Comparison of ENCODE assay signal across 16 mouse cellular contexts in genomic region chr13:43939375-43939774, GRCm38 (mm10).
DNase-seq lines count a peak whose midpoint lies in the region; ATAC-seq and TF ChIP-seq lines count a peak whose summit lies in the region.
"Had no signal": no experiment of that assay in that cellular context is flagged by ENCODE, and none has a peak within 500 bp of the region (broad histone marks: within the 10 kb centered on the region; RNA-seq: fewer than 3 reads in every experiment).

No protein-coding gene starts in this region.

- H3K27me3 ChIP-seq in forebrain, embryonic 15.5 days = no peaks in the 10 kb centered on the region
- peaks cover 14% of the 10 kb centered on the region for H3K27me3 ChIP-seq in forebrain, embryonic 10.5 days (ENCODE audit: poor library complexity, severe bottlenecking)
- no peaks in the 10 kb centered on the region for H3K27me3 ChIP-seq in midbrain, embryonic 15.5 days (replicated peaks)

- no peak overlapping the region for H3K4me3 ChIP-seq in forebrain, embryonic 15.5 days
- H3K4me3 ChIP-seq in forebrain, embryonic 10.5 days = no peak overlapping the region
- H3K4me3 ChIP-seq in midbrain, embryonic 15.5 days = no peak overlapping the region
- H3K4me3 ChIP-seq: left cerebral cortex, adult 2 months; limb, embryonic 15.5 days had no signal

- TF ChIP-seq CTCF in brain, embryonic 14.5 days (IDR thresholded peaks at IDR 0.05; ENCODE audit: borderline replicate concordance, extremely low read depth, insufficient read depth, insufficient read length) = no peak

- no peak overlapping the region for H3K9ac ChIP-seq in forebrain, embryonic 15.5 days (replicated peaks)
- no peak overlapping the region for H3K9ac ChIP-seq in midbrain, embryonic 15.5 days
- H3K9ac ChIP-seq: limb, embryonic 15.5 days had no signal

- peaks cover 23% of the 10 kb centered on the region for H3K4me1 ChIP-seq in forebrain, embryonic 15.5 days
- H3K4me1 ChIP-seq in forebrain, embryonic 10.5 days = peaks cover 52% of the 10 kb centered on the region
- H3K4me1 ChIP-seq in midbrain, embryonic 15.5 days = peaks cover 17% of the 10 kb centered on the region

- DNase-seq in forebrain, embryonic 10.5 days (ENCODE audit: extremely low spot score, low spot score) = no peak
- DNase-seq in left cerebral cortex, adult 11 months (ENCODE audit: low spot score) = peak; percentile 2
- DNase-seq in left cerebral cortex, postnatal 4 days = no peak
- DNase-seq in brain, embryonic 14.5 days (ENCODE audit: low read depth) = peak; percentile 67
- no peak for DNase-seq in spleen, adult 12 weeks (ENCODE audit: low spot score)
- DNase-seq: adrenal gland, postnatal 25 days; cerebellum, adult 9-10 months; gastrocnemius, postnatal 14 days; kidney, adult 8-10 months; kidney, postnatal 4 days; lung, postnatal 10 days had no signal

- H3K36me3 ChIP-seq in forebrain, embryonic 15.5 days = no peaks in the 10 kb centered on the region
- H3K36me3 ChIP-seq in forebrain, embryonic 10.5 days (replicated peaks) = no peaks in the 10 kb centered on the region
- no peaks in the 10 kb centered on the region for H3K36me3 ChIP-seq in midbrain, embryonic 15.5 days (replicated peaks)
- H3K36me3 ChIP-seq: limb, embryonic 15.5 days had no signal

- intact Hi-C loops in left cerebral cortex, postnatal 4 days (cut with DNase I) = no loop called here

- 20% methylated on average over 4 of the region's 4 CpGs for WGBS in forebrain, embryonic 15.5 days
- WGBS in forebrain, embryonic 10.5 days = 57% methylated on average over 4 of the region's 4 CpGs
- 12% methylated on average over 4 of the region's 4 CpGs for WGBS in midbrain, embryonic 15.5 days

- TF ChIP-seq POLR2A in brain, embryonic 14.5 days (IDR thresholded peaks at IDR 0.05; ENCODE audit: borderline replicate concordance, extremely low read depth, insufficient read depth, insufficient read length, poor library complexity, severe bottlenecking) = no peak

- 0 out of 2 replicates have a peak, but pooled peaks have one; percentile 58 for ATAC-seq in forebrain, embryonic 15.5 days (replicated peaks)
- ATAC-seq in midbrain, embryonic 15.5 days (replicated peaks) = 0 out of 2 replicates have a peak, but pooled peaks have one; percentile 70
- ATAC-seq: inflammation-experienced regulatory T-cells, adult 6 months had no signal

- H3K4me2 ChIP-seq in forebrain, embryonic 15.5 days (replicated peaks) = no peak overlapping the region
- no peak overlapping the region for H3K4me2 ChIP-seq in midbrain, embryonic 15.5 days
- H3K4me2 ChIP-seq: limb, embryonic 15.5 days had no signal

- H3K27ac ChIP-seq in forebrain, embryonic 15.5 days (replicated peaks) = no peak overlapping the region
- no peak overlapping the region; the same call in 1 of the 2 replicates for H3K27ac ChIP-seq in forebrain, embryonic 10.5 days
- H3K27ac ChIP-seq in midbrain, embryonic 15.5 days = no peak overlapping the region
- H3K27ac ChIP-seq: limb, embryonic 15.5 days had no signal

- H3K9me3 ChIP-seq in forebrain, embryonic 15.5 days = no peaks in the 10 kb centered on the region
- peaks cover 9% of the 10 kb centered on the region; the same call in 1 of the 2 replicates for H3K9me3 ChIP-seq in forebrain, embryonic 10.5 days
- no peaks in the 10 kb centered on the region for H3K9me3 ChIP-seq in midbrain, embryonic 15.5 days
- H3K9me3 ChIP-seq: limb, embryonic 15.5 days had no signal

Comparison
In these comparisons a context has a peak if more than half of its experiments do, and no peak if none do; other contexts are left out.
1. DNase-seq: peak in left cerebral cortex, adult 11 months (single experiment) and brain, embryonic 14.5 days (single experiment); none in forebrain, embryonic 10.5 days (single experiment), left cerebral cortex, postnatal 4 days (single experiment) and spleen, adult 12 weeks (single experiment).